Mouse (Mus musculus) CD8-positive naive resting alpha-beta T cell, adult 2 months (primary cell): ENCODE results near the gene Naa50.

ENCODE experiments used
- DNase-seq, 2 experiments: peaks; one replicate each; pipeline ENCODE4 v3.0.0; 2022; ENCODE audit warnings: low read depth in 2 of 2, low spot score in 2 of 2

Gene Naa50

DNA sequence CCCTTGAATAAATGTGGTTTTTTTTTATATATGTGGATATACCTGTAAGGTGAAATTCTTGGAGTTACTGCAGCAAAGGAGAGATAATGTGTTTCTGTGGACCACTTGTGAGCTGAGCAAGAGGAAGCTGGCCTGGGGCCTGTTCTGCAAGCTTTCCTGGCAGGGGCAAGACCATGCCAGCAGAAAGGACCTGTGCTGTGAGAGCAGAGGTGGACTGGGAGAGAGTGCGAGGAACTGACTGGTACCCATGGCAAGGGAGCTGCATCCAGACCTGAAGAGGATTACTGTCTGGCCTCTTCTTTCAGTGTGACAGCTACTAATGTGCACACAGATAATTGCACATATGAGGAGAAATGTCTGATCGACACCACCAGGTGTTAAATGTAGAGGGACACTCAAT is 51.3 kb downstream of the Naa50 start:
- no peak for DNase-seq

DNA sequence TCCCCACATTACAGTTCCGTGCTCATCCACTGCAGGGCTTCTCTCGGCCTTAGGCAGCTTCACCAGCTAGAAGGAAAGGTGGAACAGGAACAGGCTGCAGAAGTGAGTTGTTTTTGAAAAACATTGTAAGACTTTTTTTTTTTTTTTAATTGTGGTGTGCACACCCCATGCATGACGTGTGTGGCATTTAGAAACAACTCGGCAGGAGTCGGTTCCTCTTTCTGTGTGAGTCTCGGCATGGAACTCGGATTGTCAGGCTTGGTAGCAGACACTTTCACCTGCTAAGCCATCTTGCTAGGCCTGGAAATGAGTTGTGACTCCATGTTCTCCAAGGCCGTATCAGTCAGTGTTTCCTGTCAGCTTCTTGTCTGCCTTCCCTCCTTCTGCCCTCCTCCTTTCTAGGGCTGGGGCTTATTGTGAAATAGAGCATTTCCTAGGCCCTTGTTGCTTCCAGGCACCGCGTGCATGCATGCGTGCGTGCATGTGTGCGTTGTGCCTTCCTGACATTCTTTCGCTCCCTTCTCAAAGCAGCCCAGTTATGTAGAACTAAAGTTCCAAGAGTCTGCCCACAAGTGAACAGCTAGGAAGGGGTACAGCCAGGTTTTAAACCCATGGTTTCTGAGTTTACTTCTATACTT is 59.6 kb downstream of the Naa50 start:
- no peak for DNase-seq

DNA sequence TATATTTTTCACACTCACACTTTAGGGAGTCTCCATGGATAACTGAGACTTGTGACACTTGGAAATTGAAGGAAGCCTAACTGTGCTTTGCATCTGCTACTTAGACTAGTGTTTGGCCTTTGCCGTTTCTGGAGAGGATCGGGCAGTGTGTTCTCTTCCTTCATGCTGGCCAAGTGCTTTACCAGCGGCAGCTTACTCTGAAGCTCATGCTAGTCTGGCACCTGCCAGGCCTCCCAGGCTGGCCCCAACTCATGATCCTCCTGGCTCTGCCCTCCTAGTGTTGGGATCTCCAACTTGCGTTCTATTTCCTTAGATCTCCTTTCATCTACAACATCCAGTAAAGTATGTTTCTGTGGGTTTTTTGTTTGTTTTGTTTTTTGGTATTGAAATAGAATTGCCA is 60.5 kb downstream of the Naa50 start:
- no peak for DNase-seq

DNA sequence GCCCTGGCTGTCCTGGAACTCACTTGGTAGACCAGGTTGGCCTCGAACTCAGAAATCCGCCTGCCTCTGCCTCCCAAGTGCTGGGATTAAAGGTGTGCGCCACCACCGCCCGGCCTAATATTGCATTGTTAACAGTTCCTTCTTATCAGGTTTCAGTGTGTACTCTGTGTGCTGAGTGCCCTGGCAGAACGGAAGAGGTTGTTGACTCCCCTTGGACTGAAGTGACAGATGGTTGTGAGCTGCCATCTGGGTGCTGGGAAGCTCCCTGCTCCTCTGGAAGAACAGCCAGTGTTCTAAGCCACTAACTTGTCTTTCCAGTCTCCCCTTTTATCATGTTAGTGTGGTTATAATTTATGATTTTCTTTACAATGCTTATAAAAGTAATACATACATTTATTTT is 64.7 kb downstream of the Naa50 start:
- no peak for DNase-seq

DNA sequence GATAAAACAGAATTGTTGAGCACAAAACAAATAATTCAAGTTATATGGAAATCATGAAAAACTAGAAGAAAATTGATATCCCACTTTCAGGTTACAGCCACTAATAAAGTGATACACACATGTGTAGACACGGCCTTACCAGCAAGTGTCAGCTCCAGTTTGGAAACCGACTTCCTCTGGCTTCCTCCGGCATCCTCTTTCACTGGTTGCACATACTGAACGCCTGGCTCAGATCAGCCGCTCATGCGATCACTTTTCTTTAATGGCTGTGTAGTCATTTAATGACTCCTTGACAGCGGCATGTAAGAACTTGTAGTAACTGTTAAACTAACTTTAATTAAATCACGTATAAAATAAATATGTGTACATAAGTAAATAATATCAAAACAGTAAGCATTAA is 66.3 kb downstream of the Naa50 start:
- DNase-seq, result no peak

DNA sequence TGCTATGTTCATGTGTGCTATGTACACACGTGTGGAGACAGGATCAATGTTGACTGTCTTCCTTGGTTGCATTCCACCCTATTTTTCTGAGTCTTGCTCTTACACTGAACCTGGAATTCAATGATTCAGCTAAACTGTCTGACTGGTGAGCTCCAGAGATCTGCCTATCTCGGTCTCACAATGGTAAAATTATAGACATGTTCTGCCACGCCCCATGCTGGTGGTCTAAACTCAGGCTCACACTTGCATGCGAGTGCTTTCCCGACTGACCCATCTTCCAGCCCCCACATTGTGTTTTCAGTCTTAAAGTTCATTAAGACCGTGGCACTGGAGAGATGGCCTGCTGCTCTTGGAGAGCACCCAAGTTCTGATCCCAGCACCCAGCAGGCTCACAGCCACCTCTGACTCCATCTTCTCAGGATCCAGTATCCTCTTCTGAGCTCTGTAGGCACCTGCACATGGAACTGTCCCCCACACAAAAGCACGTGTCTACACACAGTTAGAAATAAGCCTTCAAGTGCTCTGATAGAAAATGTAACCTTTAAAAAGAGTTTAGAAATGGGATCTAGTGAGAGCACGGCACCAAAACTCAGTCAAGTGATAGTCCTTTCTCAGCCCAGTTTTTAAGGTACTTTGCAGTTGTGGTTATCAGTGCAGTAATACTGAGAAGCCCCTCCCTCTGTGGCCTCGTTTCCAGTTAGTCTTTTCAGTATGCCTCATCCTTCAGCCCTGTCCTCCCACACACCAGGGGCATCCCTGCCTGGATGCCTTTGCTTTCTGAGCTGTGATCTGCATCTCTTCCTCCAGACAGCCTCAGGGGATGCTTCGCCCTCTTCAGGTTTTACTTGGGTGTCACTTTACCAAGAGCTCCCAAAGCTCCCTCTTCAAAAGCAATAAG is 70.8 kb downstream of the Naa50 start:
- no peak for DNase-seq

DNA sequence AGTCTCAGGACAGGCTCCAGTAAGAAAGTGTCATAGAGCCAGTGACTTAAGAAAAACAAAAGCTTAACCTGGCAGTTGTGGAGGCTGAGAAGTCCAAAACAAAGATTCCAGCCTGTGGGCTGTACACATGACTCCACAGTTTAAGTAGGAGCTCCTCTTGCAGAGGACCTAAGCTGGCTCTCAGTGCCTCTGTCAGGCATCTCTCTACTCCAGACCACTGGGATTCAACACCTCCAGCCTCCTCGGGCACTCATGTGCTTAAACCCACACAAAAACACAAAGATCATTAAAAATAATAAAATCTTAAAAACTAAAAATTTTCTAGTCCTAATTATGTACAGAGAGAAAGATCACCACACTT is 71.4 kb downstream of the Naa50 start:
- DNase-seq, result no peak

DNA sequence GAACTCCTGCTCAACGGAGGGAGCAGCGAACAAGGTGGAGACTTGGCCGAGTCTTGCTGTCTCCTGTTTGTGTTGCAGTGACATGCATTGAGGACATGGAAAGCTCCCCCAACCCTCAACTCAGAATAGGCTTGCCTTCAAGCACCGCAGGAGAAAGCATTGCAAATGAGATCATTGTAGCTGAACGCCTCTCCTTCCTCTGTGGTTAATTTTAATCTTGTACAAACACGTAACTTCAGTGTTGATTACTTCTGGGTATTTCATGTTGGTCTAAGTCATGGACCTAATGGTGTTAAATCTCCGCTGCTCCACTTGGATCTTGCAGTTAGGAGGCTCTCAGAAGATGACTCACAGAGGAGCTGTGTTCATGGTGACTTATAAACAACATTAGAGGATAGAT is 73.1 kb downstream of the Naa50 start:
- no peak for DNase-seq
